Mouse (Mus musculus) liver, adult 2 months (tissue): ENCODE measurements around the gene Fntb. TPM values are rescaled to one million over a fixed set of nuclear protein-coding genes. Genes with fewer than 3 reads are reported as not detected.

Experiments
- DNase-seq: peaks from one replicate; pipeline ENCODE4 v3.0.0-alpha.2; 2011; ENCODE audit warnings: low read depth, low spot score; ENCODE audit errors: extremely low read depth
- H3K27ac ChIP-seq: fragments of 200-500 bp; replicated peaks from 2 replicates; pipeline ENCODE4 v1.5.1; 2012; ENCODE audit warnings: low read depth, mild to moderate bottlenecking, control low read depth, inconsistent platforms, low read length; ENCODE audit not compliant: insufficient read depth
- H3K27me3 ChIP-seq: fragments of 200-500 bp; 2 replicates; pipeline ENCODE4 v1.6.1; 2012; ENCODE audit warnings: mild to moderate bottlenecking, moderate library complexity, low read length, inconsistent platforms; ENCODE audit not compliant: control insufficient read depth, insufficient read depth
- H3K36me3 ChIP-seq: fragments of 200-500 bp; 2 replicates; pipeline ENCODE4 v1.6.1; 2012; ENCODE audit warnings: low read length, inconsistent platforms; ENCODE audit not compliant: control insufficient read depth, insufficient read depth
- H3K4me1 ChIP-seq: fragments of 200-500 bp; 2 replicates; pipeline ENCODE4 v1.6.1; 2011; ENCODE audit warnings: low read length; ENCODE audit not compliant: control insufficient read depth, insufficient read depth
- H3K4me3 ChIP-seq: fragments of 200-500 bp; 2 replicates; pipeline ENCODE4 v1.5.1; 2011; ENCODE audit warnings: low read depth, mild to moderate bottlenecking, control low read depth, low read length, moderate library complexity; ENCODE audit not compliant: insufficient read depth
- H3K79me2 ChIP-seq: fragments of 200-500 bp; 2 replicates; pipeline ENCODE4 v1.6.1; 2012; ENCODE audit warnings: inconsistent platforms, mild to moderate bottlenecking, low read length, moderate library complexity; ENCODE audit not compliant: control insufficient read depth, insufficient read depth
- H3K9ac ChIP-seq: fragments of 200-500 bp; 2 replicates; pipeline ENCODE4 v1.6.1; 2012; ENCODE audit warnings: low read depth, mild to moderate bottlenecking, control low read depth, inconsistent platforms, low read length
- CTCF ChIP-seq: fragments of 200-500 bp; IDR thresholded peaks from 2 replicates; pipeline ENCODE4 v1.5.1; 2011; ENCODE audit warnings: low read depth, low read length, control low read depth
- POLR2A ChIP-seq: fragments of 200-500 bp; IDR thresholded peaks from 2 replicates; pipeline ENCODE4 v1.6.1; 2011; ENCODE audit warnings: low read length, control low read depth; ENCODE audit not compliant: insufficient read depth; ENCODE audit errors: extremely low read depth
- WGBS: fragments of 180-500 bp; shearing (Covaris S2); methylation state at CpG from one replicate; pipeline ENCODE4 v1.1.7; 2018; 5-methylcytosine and 5-hydroxymethylcytosine counted together
- polyA plus RNA-seq: library from polyadenylated mRNA; depleted of rRNA; stranded (reverse); fragments of >200 nt; gene quantifications from 2 replicates; pipeline ENCODE4 v1.2.3, GENCODE M21; 2012
- total RNA-seq: library from RNA; depleted of rRNA; stranded (reverse); fragments of >200 nt; gene quantifications from 2 replicates; pipeline ENCODE4 v1.2.3, GENCODE M21; 2014

Fntb gene
- total and polyA plus RNA-seq, 2 experiments, result 1.4 to 6.5 TPM

DNA sequence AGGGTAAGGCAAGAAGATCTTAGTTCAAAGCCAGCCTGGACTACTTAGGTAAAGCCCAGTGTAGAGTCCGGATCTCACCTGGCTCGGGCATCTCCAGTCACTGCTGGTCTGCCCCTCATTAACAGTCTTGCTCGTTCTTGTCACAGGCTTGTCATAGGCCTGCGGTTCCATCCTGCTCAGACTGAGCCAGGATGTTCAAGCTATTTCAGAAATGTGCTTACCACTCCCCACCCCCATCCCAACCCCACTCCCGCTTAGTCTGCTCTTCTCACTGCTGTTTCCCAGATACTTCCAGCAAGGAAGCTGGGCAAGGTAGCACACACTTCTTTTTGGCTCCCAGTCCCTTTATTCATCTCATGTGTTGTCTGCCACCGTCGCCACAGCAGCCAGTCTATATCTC, 104.2 kb downstream of the Fntb start:
- Histone ChIP-seq H3K79me2 (no peaks in the 10 kb centered on the region), H3K4me1 (no peaks in the 10 kb centered on the region), H3K27ac (no peak overlapping the region), H3K27me3 (no peaks in the 10 kb centered on the region), H3K36me3 (no peaks in the 10 kb centered on the region), H3K9ac (no peak overlapping the region), H3K4me3 (no peak overlapping the region)
- no peak for DNase-seq
- 92% methylated on average over 7 of the region's 7 CpGs for WGBS
- TF ChIP-seq POLR2A (no peak), CTCF (no peak)

DNA sequence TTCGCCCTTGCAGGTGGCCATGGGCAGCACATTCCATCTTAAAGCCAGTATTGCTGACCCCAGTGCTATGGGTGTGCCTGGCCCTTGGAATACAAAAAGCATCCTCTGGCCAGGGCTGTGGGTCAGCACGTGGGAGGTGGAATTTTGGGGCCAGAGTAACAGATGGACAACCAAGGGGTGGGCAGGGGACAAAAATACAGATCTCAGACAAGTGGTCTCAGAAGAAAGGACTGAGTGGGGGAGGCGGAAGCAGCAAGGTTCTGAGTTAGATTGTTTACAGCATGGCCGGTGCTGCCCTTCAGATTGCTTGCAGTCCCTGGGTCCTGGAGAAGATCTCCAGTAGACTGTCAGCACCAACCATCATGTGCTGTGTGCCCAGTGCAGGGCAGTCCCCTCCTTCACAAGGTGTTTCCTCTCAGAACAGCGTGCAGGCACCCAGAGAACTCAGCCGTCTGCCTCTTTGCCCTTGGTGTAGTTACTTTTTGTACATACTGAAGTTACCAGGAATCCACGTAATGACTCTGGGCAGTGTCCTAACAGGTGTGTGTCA, 107.5 kb downstream of the Fntb start:
- TF ChIP-seq CTCF (no peak), POLR2A (no peak)
- Histone ChIP-seq H3K4me1 (no peaks in the 10 kb centered on the region), H3K36me3 (no peaks in the 10 kb centered on the region), H3K9ac (no peak overlapping the region), H3K27ac (no peak overlapping the region), H3K27me3 (no peaks in the 10 kb centered on the region), H3K4me3 (no peak overlapping the region), H3K79me2 (no peaks in the 10 kb centered on the region)
- DNase-seq, result no peak
- 92% methylated on average over 7 of the region's 7 CpGs for WGBS

DNA sequence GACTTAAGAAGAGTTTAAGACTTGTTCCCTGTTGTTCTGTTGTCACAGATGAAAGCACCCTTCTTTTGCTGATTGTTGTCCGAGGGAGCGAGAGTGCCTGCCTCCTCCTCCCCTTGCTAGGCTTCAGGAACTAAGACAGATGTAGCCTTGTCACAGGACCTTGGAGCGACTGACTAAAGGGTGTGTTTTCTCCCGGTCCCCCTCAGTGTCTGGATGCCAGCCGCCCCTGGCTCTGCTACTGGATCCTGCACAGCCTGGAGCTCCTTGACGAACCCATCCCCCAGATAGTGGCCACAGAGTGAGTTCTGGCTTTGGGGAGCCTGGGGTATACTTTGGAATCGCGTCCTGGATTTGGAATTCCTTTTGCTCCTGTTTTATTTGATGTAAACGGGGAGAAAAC, 109.4 kb downstream of the Fntb start:
- Histone ChIP-seq H3K36me3 (no peaks in the 10 kb centered on the region), H3K27me3 (no peaks in the 10 kb centered on the region), H3K27ac (no peak overlapping the region), H3K4me3 (no peak overlapping the region), H3K9ac (no peak overlapping the region), H3K79me2 (no peaks in the 10 kb centered on the region), H3K4me1 (no peaks in the 10 kb centered on the region)
- TF ChIP-seq CTCF, result no peak
- TF ChIP-seq POLR2A, result no peak
- WGBS, result 69% methylated on average over 9 of the region's 9 CpGs
- no peak for DNase-seq

- H3K27me3 ChIP-seq, result no peaks in the 10 kb centered on the region
- H3K4me1 ChIP-seq, result no peaks in the 10 kb centered on the region
- 21% methylated on average over 5 of the region's 5 CpGs for WGBS
- peak; percentile 21 for DNase-seq
- H3K27ac ChIP-seq, result no peak overlapping the region
- H3K9ac ChIP-seq, result no peak overlapping the region
- TF ChIP-seq CTCF, result peak; percentile 37; the same call in 1 of the 2 replicates
- no peak for TF ChIP-seq POLR2A
- no peaks in the 10 kb centered on the region for H3K79me2 ChIP-seq
- no peak overlapping the region for H3K4me3 ChIP-seq
- no peaks in the 10 kb centered on the region for H3K36me3 ChIP-seq
Observed at GRCm38 (mm10) chr12:76879242-76879641, 113.9 kb downstream of the Fntb start.

DNA sequence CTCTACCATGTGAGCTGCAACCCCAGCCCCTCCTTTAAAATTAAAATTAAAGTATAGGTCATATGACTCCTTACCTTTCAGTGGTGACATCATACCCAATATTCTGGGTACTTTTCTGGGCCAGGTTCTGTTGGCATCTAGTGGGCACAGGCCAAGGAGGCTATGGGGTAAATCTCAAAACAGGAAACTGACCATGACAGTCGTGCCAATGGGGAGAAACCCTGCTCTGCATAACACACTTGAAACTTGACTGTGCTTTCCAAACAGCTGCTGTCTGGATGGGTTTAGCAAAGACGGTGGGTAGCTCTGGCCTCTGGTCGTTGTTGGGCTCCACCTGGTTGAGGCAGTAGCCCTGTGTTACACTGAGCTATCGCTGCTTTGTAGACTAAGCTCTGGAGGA, 114.7 kb downstream of the Fntb start:
- 92% methylated on average over 4 of the region's 4 CpGs for WGBS
- Histone ChIP-seq H3K36me3 (no peaks in the 10 kb centered on the region), H3K4me1 (no peaks in the 10 kb centered on the region), H3K79me2 (no peaks in the 10 kb centered on the region), H3K9ac (no peak overlapping the region), H3K27me3 (no peaks in the 10 kb centered on the region), H3K4me3 (no peak overlapping the region), H3K27ac (no peak overlapping the region)
- TF ChIP-seq POLR2A (no peak), CTCF (no peak)
- no peak for DNase-seq

DNA sequence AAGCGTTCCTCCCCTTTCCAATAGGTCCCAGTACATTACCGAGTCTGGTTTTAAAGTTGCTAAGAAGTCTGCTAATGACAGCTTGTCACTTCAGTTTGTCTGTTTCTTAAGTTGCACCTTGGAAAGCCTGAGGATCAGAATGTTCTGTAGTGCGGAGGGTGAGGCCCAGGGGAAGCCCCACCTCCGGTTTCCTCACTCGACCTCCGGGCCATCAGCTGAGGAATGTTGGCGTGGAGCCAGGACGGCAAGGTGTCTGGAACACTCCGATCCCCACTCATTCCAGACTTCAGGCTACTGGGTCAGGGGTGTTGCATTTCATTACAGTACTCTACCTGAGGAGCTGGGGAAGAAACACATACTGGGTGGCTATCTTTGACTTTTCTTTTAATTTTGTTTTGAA, 118.4 kb downstream of the Fntb start:
- whole genome bisulfite sequencing, result 58% methylated on average over 9 of the region's 9 CpGs

More for the DNA sequence above, 118.4 kb downstream of the Fntb start:
- Histone ChIP-seq H3K79me2 (no peaks in the 10 kb centered on the region), H3K4me1 (no peaks in the 10 kb centered on the region), H3K27me3 (no peaks in the 10 kb centered on the region), H3K4me3 (no peak overlapping the region), H3K36me3 (no peaks in the 10 kb centered on the region), H3K27ac (no peak overlapping the region), H3K9ac (no peak overlapping the region)
- DNase-seq, result peak; percentile 3
- no peak for TF ChIP-seq CTCF
